Mouse (Mus musculus) heart, adult 2 months (tissue): ENCODE results near the gene Tiam1.

Experiments used
- EP300 ChIP-seq: fragments of 200-500 bp; IDR thresholded peaks from 2 replicates; pipeline ENCODE4 v1.6.1; 2011; ENCODE audit warnings: low read depth, low read length, control low read depth; ENCODE audit not compliant: insufficient read depth
- POLR2A ChIP-seq: fragments of 200-500 bp; IDR thresholded peaks from 2 replicates; pipeline ENCODE4 v1.6.1; 2011; ENCODE audit warnings: mild to moderate bottlenecking, low read depth, low read length, control low read depth; ENCODE audit not compliant: insufficient read depth

DNA sequence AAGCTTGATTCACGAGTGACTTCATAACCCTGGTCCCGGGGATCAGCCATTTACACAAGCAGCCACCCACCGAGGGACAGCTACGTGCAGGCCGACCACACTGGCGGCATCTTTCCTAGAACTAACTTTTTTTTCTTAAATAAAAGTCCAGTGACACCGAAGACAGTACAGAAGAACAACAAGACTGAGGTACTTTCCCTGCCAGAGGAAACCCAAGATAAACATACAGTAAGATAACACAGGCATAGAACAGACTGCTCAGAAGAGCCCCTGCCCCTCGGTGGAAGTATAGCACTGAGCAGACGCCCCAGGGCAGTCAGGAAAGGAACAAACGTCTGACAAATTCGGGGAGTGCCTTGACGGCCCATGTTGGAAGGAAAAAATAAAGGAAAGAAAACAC lies 317.7 kb downstream of the Tiam1 start:
- TF ChIP-seq POLR2A = no peak
- no peak for TF ChIP-seq EP300
